Mouse (Mus musculus) frontal cortex, postnatal 14 days (tissue): Measurements from ENCODE around the gene Lrrc66.
A peak's percentile ranks its signal among the peaks of the same experiment; 100 is the strongest.

Experiments used
- DNase-seq, 2 experiments: peaks; one replicate each; pipeline ENCODE4 v3.0.0; 2022; ENCODE audit warnings: low spot score in 2 of 2

Gene Lrrc66

GRCm38 (mm10) chr5:73632291-73632690 is at the start of gene Lrrc66:
Gene Lrrc66, minus strand, starts transcription at chr5:73632526.
- no peak for DNase-seq

- no peak for DNase-seq
Measured at GRCm38 (mm10) chr5:73676626-73677025, 44.3 kb upstream of the Lrrc66 start.

- no peak for DNase-seq
Measured at GRCm38 (mm10) chr5:73675604-73676003, 43.3 kb upstream of the Lrrc66 start.

DNA sequence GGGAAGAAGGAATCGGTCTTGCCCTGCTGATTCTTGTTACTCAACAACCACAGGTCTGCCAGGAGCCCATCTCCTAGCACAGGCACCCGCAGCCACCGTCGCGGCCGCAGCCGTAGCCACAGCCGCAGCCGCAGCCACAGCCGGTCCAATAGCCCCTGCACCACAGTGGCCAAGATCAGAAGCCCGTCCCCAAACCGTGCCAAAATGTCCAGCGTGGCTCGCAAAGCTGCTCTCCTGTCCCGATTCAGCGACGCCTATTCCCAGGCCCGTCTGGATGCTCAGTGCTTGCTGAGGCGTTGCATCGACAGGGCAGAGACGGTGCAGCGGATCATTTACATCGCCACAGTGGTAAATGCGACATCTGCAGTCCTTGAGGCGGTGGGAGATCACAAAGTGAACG is 37.1 kb upstream of the Lrrc66 start:
- DNase-seq: no peak

DNA sequence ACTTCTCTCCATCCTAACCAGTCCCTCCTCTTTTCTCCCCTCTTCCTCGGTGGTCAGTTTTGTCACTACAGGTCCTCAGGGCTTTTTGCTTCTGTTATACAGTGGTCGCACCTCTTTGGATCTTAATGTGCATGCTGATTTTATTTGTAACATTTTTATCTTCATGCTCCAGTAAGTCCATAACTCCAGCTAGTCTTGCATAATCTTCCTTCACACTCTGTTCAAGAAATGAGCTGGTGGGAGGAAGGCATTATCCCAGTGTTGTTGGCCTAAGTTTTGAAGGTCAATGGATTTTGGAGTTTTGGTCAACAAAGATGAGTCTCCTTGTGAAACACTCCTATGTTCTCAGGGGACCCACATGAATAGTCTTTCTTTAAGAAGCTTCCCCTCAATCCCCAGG is 35.6 kb upstream of the Lrrc66 start:
- no peak for DNase-seq

GRCm38 (mm10) chr5:73666695-73667094 is 34.4 kb upstream of the Lrrc66 start:
- no peak for DNase-seq

DNA sequence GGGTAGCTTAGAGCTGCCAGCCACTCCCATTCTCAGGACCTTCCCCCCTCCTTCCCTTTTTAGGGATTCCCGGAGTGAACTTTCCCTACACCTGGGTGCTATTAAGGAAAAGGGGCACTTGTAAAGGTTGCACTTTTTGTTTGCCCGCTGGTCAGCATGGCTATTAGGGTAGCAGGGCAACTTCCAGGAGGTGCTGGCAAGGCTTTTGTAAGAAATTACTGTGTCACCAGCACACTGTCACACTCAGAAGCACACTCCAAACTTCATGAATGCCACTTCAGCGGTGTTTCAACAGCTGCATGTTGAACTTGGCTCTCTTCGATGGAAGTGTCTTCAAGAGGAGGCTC is 19.5 kb upstream of the Lrrc66 start:
- no peak for DNase-seq

DNA sequence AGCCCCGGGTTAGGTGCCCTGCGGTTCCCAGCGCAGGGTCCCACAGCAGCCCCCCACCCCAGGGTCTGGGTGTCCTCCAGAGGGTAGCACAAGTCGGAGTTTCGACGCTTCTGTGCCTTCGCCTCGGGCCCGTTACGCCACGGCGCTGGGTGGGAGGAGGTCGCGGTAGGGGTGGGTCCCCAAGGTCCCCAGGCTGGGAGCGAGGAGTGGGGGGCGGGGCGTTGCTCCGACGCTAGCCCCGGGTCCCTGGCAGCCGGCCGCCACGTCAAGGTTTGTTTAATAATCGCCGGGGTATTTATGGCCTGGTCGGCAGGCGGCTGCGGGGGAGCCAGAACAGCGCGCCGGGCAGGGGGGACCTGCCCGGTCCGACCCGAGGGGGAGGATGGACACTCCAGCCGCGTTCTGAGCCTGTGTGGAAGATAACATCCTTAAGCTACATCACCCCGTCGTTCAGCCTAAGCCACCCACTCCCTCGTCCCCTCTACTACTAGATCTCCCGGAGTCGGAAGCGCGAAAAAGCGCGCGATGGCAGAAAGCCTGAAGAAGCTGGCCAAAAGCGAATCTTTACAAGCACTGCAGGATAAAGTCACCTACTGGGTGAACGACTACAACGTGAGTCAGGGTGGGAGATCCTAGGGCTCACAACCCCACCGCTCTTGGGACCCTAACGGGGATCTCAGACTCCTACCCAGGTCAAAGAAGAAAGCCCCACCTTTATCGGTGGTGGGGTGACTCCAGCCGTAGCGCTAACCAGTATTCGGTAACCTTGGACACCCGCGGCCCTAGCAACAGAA is 18.9 kb upstream of the Lrrc66 start, which contains the start of gene Spata18:
Gene Spata18 (plus strand): TSS at position 319 of the 794 bp plus-strand sequence.
- no peak for DNase-seq

DNA sequence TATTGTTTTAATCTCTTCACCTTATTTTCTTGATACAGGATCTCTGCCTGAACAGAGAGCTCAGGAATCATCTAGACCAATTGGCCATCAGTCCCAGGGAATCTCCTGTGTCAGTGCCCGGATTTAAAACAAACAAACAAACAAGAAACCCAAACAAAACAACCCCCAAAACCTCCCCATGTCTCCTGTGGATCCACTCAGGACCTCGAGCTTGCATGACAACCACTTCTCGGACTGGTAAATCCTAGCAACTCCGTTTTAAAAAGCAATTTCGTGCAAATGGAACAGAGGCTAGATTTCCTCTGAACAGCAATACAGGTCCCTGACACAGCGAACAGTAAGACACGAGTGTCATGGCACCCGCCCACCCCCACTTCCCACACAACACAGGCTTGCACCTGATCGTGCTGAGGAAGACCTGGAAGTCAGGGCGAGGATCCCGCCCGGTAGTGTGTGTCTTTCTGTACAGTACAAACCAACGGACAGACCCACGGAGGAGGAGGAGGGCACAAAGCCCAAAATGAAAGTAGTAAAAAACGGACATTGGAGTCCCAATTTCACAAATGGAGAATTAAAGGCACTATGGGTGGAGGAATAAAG is 18.1 kb upstream of the Lrrc66 start:
- DNase-seq: no peak

DNA sequence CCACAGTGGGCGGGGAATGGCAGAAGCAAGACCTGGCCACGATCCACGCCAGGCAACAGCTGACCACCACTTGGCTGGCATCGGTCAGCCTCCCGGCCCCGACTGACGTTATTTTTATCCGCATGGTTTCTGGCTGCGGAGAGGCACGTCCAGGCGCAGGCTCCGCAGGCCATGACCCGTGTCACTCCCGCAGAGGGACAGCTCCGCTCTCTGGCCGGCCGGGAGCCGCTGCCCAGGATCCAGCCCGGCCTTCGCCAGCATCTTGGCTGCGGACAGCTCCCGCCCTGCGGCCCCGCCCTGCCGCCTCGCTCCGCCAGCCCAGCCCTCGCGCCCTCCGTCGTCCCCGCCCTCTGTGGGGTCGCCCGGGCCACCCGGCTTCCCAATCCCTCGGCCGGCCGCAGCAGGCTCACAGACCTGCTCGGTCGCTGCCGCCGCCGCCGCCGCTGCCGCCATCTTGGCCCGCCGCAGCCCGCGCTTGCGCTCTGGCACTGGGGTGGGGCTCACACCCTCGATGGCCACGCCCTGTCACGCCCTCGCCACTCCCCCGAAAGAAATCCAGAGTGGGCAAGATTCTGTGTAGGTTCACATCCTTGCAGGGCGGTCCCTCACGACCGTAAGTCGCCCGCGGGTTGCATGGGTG is 15.1 kb upstream of the Lrrc66 start, which contains the start of gene Sgcb:
Gene Sgcb (minus strand): TSS at position 530 of the 640 bp plus-strand sequence.
- DNase-seq: peak; percentile 74 to 80

DNA sequence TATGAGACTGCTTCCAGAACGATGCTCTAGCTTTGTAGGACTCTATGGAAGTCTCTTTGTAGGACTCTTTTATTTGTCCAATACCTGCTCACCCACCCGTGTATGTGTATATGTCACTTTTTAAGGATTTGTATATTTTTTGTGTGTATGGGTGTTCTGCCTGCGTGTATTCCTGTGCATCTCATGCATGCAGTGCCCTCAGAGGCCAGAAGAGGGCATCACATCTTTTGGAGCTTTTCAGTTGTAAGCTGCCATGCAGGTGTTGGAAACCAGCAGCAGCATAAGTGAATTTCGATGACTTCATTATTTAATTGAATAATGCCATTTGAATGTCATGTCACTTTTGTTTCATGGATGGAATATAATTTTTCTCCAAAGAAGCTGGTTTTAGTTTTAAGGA is 9.8 kb upstream of the Lrrc66 start:
- peak in 1 of 2 experiments; percentile 42 for DNase-seq

- no peak for DNase-seq
Measured at GRCm38 (mm10) chr5:73641058-73641457, 8.7 kb upstream of the Lrrc66 start.

- DNase-seq: no peak
Measured at GRCm38 (mm10) chr5:73637337-73638107, 5.2 kb upstream of the Lrrc66 start.

GRCm38 (mm10) chr5:73633141-73633540 is 815 bp upstream of the Lrrc66 start:
- DNase-seq: peak; percentile 66 to 84

GRCm38 (mm10) chr5:73631001-73631558 is 1.2 kb downstream of the Lrrc66 start:
- DNase-seq: no peak

DNA sequence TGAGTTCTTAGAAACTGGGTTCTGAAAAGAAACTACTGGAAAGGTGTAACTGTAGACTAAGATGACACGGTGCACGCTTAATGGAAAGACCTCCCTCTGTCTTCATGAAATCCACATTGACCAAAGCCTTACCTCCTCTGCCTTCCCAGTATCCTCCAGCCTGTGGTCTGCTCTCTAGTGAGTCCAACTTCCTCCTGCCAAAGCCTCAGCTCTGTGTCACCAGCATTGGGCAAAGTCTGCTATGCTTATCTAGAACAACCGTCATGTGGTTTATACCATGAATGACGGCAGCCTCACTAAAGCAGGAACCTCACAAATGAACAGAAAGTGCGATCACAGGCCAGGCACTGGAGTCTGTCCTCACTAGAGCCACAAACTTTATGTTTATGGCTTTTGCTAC is 2.2 kb downstream of the Lrrc66 start:
- no peak for DNase-seq

DNA sequence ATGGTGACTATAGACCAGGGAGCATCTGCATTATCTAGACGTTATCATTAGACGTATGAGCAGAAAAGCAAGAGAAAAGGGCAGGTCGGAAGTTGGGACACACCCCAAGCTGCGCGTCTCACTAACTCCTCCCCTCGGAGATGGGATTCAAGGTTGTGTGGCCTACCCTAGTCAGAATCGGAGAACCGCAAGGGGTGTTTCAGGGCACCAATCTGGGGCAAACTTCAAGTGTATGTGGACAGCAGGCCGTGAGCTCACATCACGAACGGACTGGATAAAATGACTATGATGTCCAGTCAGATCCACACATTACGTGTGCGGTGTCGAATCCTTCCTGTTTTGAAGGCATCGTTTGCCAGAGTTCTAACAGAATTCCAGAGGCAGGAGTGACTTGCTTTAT is 4.3 kb downstream of the Lrrc66 start:
- DNase-seq: no peak

GRCm38 (mm10) chr5:73627559-73627958 is 4.8 kb downstream of the Lrrc66 start:
- DNase-seq: no peak

DNA sequence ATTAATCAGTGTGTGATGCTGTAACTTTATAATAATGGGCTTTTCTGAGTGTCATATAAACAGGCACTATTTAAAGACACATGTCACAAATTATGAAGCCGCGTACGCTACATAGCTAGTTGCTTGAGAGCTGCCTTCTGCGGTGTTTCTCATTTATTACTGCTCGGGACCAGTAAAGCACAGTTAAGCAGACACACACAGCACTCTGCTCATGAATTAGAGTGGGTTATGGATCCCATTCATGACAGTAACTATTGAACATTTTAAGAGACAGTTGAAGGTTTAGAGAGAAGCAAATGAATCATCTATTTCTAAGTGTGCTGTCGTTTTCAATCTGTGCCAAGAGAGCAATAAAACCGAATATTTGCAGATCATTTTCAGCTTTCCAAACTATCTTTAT is 5.5 kb downstream of the Lrrc66 start:
- DNase-seq: no peak

DNA sequence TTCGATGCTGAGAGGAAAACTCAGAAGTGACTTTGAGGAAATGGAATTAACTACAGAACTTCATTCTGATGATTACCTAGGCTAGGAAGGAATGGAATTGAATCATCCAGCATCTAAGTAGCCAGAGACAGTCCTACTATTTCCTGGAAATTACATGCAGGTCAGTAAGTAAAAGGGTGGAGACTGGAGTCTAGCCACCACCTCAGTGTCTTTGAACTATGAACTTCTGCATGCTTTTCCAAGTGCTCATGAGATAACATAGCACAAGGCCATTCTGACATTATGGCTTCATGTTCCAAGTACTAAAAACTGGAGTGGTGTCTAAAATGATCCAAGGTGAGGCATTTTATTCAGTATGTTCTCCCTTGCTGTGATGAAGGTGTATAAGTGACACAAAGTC is 6.8 kb downstream of the Lrrc66 start:
- DNase-seq: no peak

GRCm38 (mm10) chr5:73618969-73619368 is 13.4 kb downstream of the Lrrc66 start:
- DNase-seq: no peak

DNA sequence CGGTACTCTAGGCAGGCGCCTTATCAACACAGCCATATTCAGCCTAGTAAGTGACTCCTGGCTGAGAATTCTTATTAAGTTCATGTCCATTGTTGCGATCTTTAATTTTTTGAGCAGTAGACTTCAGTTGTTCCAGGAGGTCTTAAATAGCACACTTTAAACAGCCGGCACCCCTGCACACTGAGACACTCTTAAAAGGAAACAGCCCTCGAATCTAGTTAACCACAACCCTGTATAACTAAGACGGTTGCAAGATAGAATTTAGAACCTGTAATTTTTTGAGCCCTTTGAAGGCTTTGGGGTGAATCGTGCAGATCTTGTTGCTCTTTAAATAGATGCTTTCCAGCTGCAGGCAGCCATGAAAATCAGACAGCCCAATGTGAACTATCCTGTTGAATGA is 17.1 kb downstream of the Lrrc66 start:
- DNase-seq: no peak
